Mouse (Mus musculus): ENCODE measurements at regions not wholly inside any gene's neighbourhood (a gene's known extent, or its start where the extent isn't known, plus 50 kb on each side); places are given as distances from the start of the nearest gene placed in this dataset.

DNA sequence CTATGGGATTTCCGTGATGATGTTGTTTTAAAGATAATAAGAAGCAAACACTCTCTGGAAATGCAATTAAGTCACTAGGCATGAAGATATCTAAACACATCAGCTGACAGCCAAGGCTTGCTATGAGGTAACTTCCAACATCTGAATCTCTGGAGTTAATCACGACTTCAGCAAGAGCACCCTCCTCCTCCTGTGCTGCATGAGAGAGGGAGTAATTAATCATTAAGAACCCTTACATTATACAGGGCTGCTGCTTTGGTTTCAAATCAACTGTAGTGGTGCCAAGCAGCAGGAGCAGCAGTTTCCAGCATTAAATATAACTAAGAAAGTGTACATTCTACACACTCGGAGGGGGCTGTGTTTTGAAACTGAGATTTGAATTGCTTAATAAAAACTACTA lies 1009.9 kb upstream of the Cited2 start:
- WGBS = 36% methylated on average over 3 of the region's 3 CpGs
- H3K4me2 ChIP-seq (replicated peaks; ENCODE audit: low read depth, low read length, severe bottlenecking) = no peak overlapping the region
- H3K9ac ChIP-seq (ENCODE audit: low read depth, low read length, severe bottlenecking) = no peak overlapping the region
- H3K36me3 ChIP-seq (ENCODE audit: control insufficient read depth, insufficient read depth, low read length) = no peaks in the 10 kb centered on the region
- no peaks in the 10 kb centered on the region for H3K9me3 ChIP-seq (ENCODE audit: control insufficient read depth, low read length)
- ATAC-seq (ENCODE audit: low FRiP score, low read depth) (no peak), DNase-seq (ENCODE audit: low spot score) (no peak)
- H3K27me3 ChIP-seq (ENCODE audit: control insufficient read depth, insufficient read depth, low read length) = no peaks in the 10 kb centered on the region
- no peak overlapping the region for H3K27ac ChIP-seq (replicated peaks; ENCODE audit: low read depth, low read length)
- H3K4me1 ChIP-seq (ENCODE audit: control insufficient read depth, insufficient read depth, low read length) = no peaks in the 10 kb centered on the region
- H3K4me3 ChIP-seq (replicated peaks; ENCODE audit: low read length) = no peak overlapping the region
- TF ChIP-seq POLR2A (IDR thresholded peaks at IDR 0.05; ENCODE audit: borderline replicate concordance, extremely low read depth, insufficient read depth, insufficient read length) = no peak

DNA sequence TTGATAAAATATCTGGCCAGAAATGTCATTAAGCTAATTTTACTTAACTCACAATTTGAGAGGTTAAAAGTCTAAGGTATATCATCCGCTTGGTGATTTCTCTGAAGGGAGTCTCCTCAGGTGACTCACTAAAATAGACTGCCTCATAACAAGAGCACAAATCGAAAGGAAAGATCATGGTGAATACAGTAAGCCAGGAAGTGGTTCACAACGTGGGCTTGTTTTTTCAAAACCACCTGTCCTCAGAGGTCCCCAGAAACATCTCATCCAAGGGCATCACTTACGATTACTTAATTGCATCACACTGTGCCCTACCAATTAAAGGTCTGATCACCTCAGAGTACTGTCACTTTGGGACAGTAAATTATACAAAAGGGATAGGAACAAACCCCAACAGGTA lies 1009.0 kb upstream of the Cited2 start:
- Histone ChIP-seq H3K9me3 (ENCODE audit: control insufficient read depth, low read length) (no peaks in the 10 kb centered on the region), H3K27ac (replicated peaks; ENCODE audit: low read depth, low read length) (no peak overlapping the region), H3K9ac (ENCODE audit: low read depth, low read length, severe bottlenecking) (no peak overlapping the region), H3K4me1 (ENCODE audit: control insufficient read depth, insufficient read depth, low read length) (no peaks in the 10 kb centered on the region), H3K4me3 (replicated peaks; ENCODE audit: low read length) (no peak overlapping the region), H3K4me2 (replicated peaks; ENCODE audit: low read depth, low read length, severe bottlenecking) (no peak overlapping the region), H3K36me3 (ENCODE audit: control insufficient read depth, insufficient read depth, low read length) (no peaks in the 10 kb centered on the region), H3K27me3 (ENCODE audit: control insufficient read depth, insufficient read depth, low read length) (no peaks in the 10 kb centered on the region)
- no peak for ATAC-seq (ENCODE audit: low FRiP score, low read depth)
- TF ChIP-seq POLR2A (IDR thresholded peaks at IDR 0.05; ENCODE audit: borderline replicate concordance, extremely low read depth, insufficient read depth, insufficient read length) = no peak
- no peak for DNase-seq (ENCODE audit: low spot score)
- WGBS = 69% methylated on average over 4 of the region's 4 CpGs

DNA sequence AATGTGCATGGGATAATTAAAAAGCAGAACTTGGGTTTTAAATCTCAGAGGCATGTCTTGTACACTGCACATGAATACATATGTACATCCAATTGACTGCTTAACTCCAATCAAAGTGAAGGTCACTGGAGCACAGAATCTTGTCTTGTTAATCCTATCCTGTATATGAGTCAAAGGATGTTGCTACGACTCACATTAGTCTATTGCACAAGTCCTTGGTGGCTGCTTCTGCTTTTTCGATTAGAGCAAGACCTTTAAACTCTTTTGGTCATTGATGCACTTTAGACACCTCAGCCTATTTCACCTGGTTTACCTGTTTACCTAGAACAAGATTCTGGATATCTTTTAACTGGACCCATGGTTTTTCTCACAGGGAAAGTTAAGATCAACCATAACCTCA lies 1008.5 kb upstream of the Cited2 start:
- Histone ChIP-seq H3K27me3 (ENCODE audit: control insufficient read depth, insufficient read depth, low read length) (no peaks in the 10 kb centered on the region), H3K36me3 (ENCODE audit: control insufficient read depth, insufficient read depth, low read length) (no peaks in the 10 kb centered on the region), H3K4me2 (replicated peaks; ENCODE audit: low read depth, low read length, severe bottlenecking) (no peak overlapping the region), H3K4me3 (replicated peaks; ENCODE audit: low read length) (no peak overlapping the region), H3K9me3 (ENCODE audit: control insufficient read depth, low read length) (no peaks in the 10 kb centered on the region), H3K27ac (replicated peaks; ENCODE audit: low read depth, low read length) (no peak overlapping the region), H3K4me1 (ENCODE audit: control insufficient read depth, insufficient read depth, low read length) (no peaks in the 10 kb centered on the region), H3K9ac (ENCODE audit: low read depth, low read length, severe bottlenecking) (no peak overlapping the region)
- no peak for DNase-seq (ENCODE audit: low spot score)
- WGBS = 93% methylated on average over 2 of the region's 2 CpGs
- no peak for TF ChIP-seq POLR2A (IDR thresholded peaks at IDR 0.05; ENCODE audit: borderline replicate concordance, extremely low read depth, insufficient read depth, insufficient read length)
- no peak for ATAC-seq (ENCODE audit: low FRiP score, low read depth)

DNA sequence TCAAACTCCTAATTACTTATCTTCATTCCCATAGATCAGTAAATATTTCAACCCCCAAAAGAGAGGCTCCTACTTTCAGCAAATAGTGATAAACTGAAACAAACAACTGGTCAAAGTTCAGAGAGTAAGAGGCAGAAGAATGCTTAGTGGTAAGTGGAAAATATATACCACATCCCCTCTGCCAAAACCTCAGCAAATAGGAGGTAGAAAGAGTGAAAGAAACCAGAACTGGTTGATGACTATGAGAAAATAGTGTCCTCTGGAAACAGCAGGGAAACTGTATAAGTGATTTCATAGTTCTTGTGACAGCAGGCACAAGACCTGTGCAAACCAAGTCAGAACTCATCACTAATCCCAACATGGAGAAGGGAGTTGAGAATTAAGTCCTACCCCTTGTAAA lies 980.8 kb upstream of the Cited2 start:
- Histone ChIP-seq H3K4me1 (ENCODE audit: control insufficient read depth, insufficient read depth, low read length) (no peaks in the 10 kb centered on the region), H3K36me3 (ENCODE audit: control insufficient read depth, insufficient read depth, low read length) (no peaks in the 10 kb centered on the region), H3K27ac (replicated peaks; ENCODE audit: low read depth, low read length) (no peak overlapping the region), H3K4me2 (replicated peaks; ENCODE audit: low read depth, low read length, severe bottlenecking) (no peak overlapping the region), H3K9ac (ENCODE audit: low read depth, low read length, severe bottlenecking) (no peak overlapping the region), H3K27me3 (ENCODE audit: control insufficient read depth, insufficient read depth, low read length) (no peaks in the 10 kb centered on the region), H3K4me3 (replicated peaks; ENCODE audit: low read length) (no peak overlapping the region), H3K9me3 (ENCODE audit: control insufficient read depth, low read length) (no peaks in the 10 kb centered on the region)
- no peak for DNase-seq (ENCODE audit: low spot score)
- TF ChIP-seq POLR2A (IDR thresholded peaks at IDR 0.05; ENCODE audit: borderline replicate concordance, extremely low read depth, insufficient read depth, insufficient read length) = no peak
- no peak for ATAC-seq (ENCODE audit: low FRiP score, low read depth)

DNA sequence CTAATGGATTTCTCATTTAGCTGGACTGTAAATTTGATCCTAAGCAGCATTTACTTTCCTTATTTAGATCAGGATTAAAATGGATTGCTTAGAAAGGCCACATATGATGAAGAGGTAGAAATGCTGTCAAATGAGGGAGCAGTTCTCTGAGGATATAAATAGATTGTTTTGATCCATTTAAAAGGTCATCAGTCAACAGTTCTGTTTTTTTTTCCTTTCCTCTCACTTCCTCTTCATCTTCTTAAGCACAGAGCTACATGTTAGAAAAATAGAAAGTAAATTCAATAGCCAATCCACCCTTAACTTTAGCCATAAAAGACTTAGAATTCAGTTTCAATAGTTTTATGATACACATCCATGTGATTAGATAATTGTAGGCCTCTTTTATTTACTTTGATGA lies 971.5 kb upstream of the Cited2 start:
- H3K9ac ChIP-seq (ENCODE audit: low read depth, low read length, severe bottlenecking) = no peak overlapping the region

DNA sequence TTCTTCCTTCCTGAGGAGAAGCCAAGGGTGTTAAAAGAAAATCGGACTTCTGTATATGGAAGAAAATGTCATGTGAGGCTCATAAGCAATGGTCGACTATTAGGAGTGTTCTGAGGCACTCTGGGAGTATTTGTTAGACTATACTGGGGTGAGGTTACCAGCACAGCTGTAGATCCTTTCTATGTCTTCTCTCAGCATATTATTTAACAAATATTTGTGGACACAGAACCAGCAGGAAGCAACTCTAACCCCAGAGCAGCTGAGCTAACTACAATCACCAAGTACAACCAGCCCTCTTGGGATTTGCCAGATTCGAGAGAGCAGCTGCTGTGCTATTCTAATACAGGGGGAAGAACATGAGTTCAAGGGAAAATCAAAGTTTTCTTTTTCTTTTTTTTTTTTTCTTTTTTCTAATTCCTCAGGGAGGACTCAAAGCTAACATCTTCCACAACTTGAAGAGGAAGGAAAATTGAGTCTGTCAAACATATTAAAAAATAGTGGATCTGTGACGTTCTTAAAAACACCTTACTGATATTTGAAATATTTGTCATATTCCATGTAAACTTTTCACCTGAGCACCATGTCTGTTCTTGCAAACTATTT lies 933.3 kb upstream of the Cited2 start:
- H3K4me3 ChIP-seq (replicated peaks; ENCODE audit: low read length) = no peak overlapping the region
- DNase-seq (ENCODE audit: low spot score) (peak; percentile 77), ATAC-seq (ENCODE audit: low FRiP score, low read depth) (peak; percentile 79)
- H3K4me2 ChIP-seq (replicated peaks; ENCODE audit: low read depth, low read length, severe bottlenecking) = no peak overlapping the region
- no peak overlapping the region for H3K27ac ChIP-seq (replicated peaks; ENCODE audit: low read depth, low read length)
- no peaks in the 10 kb centered on the region for H3K9me3 ChIP-seq (ENCODE audit: control insufficient read depth, low read length)
- no peaks in the 10 kb centered on the region for H3K36me3 ChIP-seq (ENCODE audit: control insufficient read depth, insufficient read depth, low read length)
- no peaks in the 10 kb centered on the region for H3K27me3 ChIP-seq (ENCODE audit: control insufficient read depth, insufficient read depth, low read length)
- H3K9ac ChIP-seq (ENCODE audit: low read depth, low read length, severe bottlenecking) = no peak overlapping the region
- no peak for TF ChIP-seq POLR2A (IDR thresholded peaks at IDR 0.05; ENCODE audit: borderline replicate concordance, extremely low read depth, insufficient read depth, insufficient read length)
- 43% methylated on average over 4 of the region's 4 CpGs for WGBS
- H3K4me1 ChIP-seq (ENCODE audit: control insufficient read depth, insufficient read depth, low read length) = 0 out of 2 replicates have a peak, but pooled peaks cover 3% of the 10 kb centered on the region

More for the DNA sequence above, 971.5 kb upstream of the Cited2 start:
- TF ChIP-seq POLR2A (IDR thresholded peaks at IDR 0.05; ENCODE audit: borderline replicate concordance, extremely low read depth, insufficient read depth, insufficient read length) = no peak
- no peak overlapping the region for H3K27ac ChIP-seq (replicated peaks; ENCODE audit: low read depth, low read length)
- ATAC-seq (ENCODE audit: low FRiP score, low read depth) (no peak), DNase-seq (ENCODE audit: low spot score) (no peak)
- no peak overlapping the region for H3K4me3 ChIP-seq (replicated peaks; ENCODE audit: low read length)
- H3K9me3 ChIP-seq (ENCODE audit: control insufficient read depth, low read length) = no peaks in the 10 kb centered on the region
- H3K36me3 ChIP-seq (ENCODE audit: control insufficient read depth, insufficient read depth, low read length) = no peaks in the 10 kb centered on the region
- no peak overlapping the region for H3K4me2 ChIP-seq (replicated peaks; ENCODE audit: low read depth, low read length, severe bottlenecking)
- H3K4me1 ChIP-seq (ENCODE audit: control insufficient read depth, insufficient read depth, low read length) = no peaks in the 10 kb centered on the region
- H3K27me3 ChIP-seq (ENCODE audit: control insufficient read depth, insufficient read depth, low read length) = no peaks in the 10 kb centered on the region

All from limb, embryonic 14.5 days (tissue).